Mouse (Mus musculus) stomach, embryonic 14.5 days (tissue): ENCODE measurements around the gene Ubtf. TPM values are rescaled to one million over a fixed set of nuclear protein-coding genes. Genes with fewer than 3 reads are reported as not detected.
"Not testable (repeated sequence)": the region's sequence is repeated elsewhere in the genome, so short reads cannot be mapped to it uniquely, and the experiment has no call there.

Experiments used
- ATAC-seq: fragments of 200-750 bp; cut with Nextera tagmentation; 2 replicates; pipeline ENCODE4 v1.8.0; 2017; ENCODE audit warnings: low read depth, moderate TSS enrichment; ENCODE audit not compliant: insufficient number of reproducible peaks, insufficient read depth, low FRiP score
- H3K27ac ChIP-seq: fragments of 300-500 bp; sonication (generic); 2 replicates; pipeline ENCODE4 v1.5.1; 2014; ENCODE audit warnings: mild to moderate bottlenecking, low read length, moderate library complexity, mixed read lengths
- H3K27me3 ChIP-seq: fragments of 300-500 bp; sonication (generic); 2 replicates; pipeline ENCODE4 v1.6.1; 2014; ENCODE audit warnings: low read length, control low read depth, mixed read lengths; ENCODE audit not compliant: control insufficient read depth, insufficient read depth
- H3K36me3 ChIP-seq: fragments of 300-500 bp; sonication (generic); 2 replicates; pipeline ENCODE4 v1.6.1; 2014; ENCODE audit warnings: mild to moderate bottlenecking, control low read depth, low read length, moderate library complexity, mixed read lengths; ENCODE audit not compliant: control insufficient read depth, insufficient read depth
- H3K4me1 ChIP-seq: fragments of 300-500 bp; sonication (generic); 2 replicates; pipeline ENCODE4 v1.6.1; 2014; ENCODE audit warnings: low read length, control low read depth, mixed read lengths; ENCODE audit not compliant: control insufficient read depth, insufficient read depth
- H3K4me2 ChIP-seq: fragments of 300-500 bp; sonication (generic); replicated peaks from 2 replicates; pipeline ENCODE4 v1.6.1; 2014; ENCODE audit warnings: low read depth, low read length, control low read depth
- H3K4me3 ChIP-seq: fragments of 300-500 bp; sonication (generic); 2 replicates; pipeline ENCODE4 v1.5.1; 2014; ENCODE audit warnings: low read depth, low read length, control low read depth
- H3K9ac ChIP-seq: fragments of 300-500 bp; sonication (generic); replicated peaks from 2 replicates; pipeline ENCODE4 v1.6.1; 2014; ENCODE audit warnings: low read depth, mild to moderate bottlenecking, control low read depth, low read length, moderate library complexity, mixed read lengths
- H3K9me3 ChIP-seq: fragments of 300-500 bp; sonication (generic); 2 replicates; pipeline ENCODE4 v1.6.1; 2016; ENCODE audit warnings: low read depth, low read length, control low read depth; ENCODE audit not compliant: control insufficient read depth
- WGBS: fragments of 180-500 bp; shearing (Covaris S2); extraction: QIAGEN DNeasy Blood & Tissue Kit; methylation state at CpG from one replicate; pipeline ENCODE4 v1.1.7; 2014; 5-methylcytosine and 5-hydroxymethylcytosine counted together
- polyA plus RNA-seq: library from polyadenylated mRNA; unstranded; fragments of >200 nt; fragmentation: Nextera tagmentation; extraction: Ambion mirVana; gene quantifications from 2 replicates; pipeline ENCODE4 v1.2.1, GENCODE M21; 2014

Gene Ubtf
- polyA plus RNA-seq, 1 experiment from 2014 or later: 77.3 TPM

GRCm38 (mm10) chr11:102280267-102280666 is 39.3 kb downstream of the Ubtf start:
- H3K4me2 ChIP-seq, H3K9me3 ChIP-seq, H3K4me1 ChIP-seq, H3K36me3 ChIP-seq, H3K27ac ChIP-seq, H3K27me3 ChIP-seq, H3K4me3 ChIP-seq, H3K9ac ChIP-seq, ATAC-seq: not testable (repeated sequence)
- 76% methylated on average over 6 of the region's 6 CpGs for WGBS

GRCm38 (mm10) chr11:102279595-102279994 is 39.9 kb downstream of the Ubtf start:
- Histone ChIP-seq H3K4me2 (no peak overlapping the region), H3K9ac (no peak overlapping the region), H3K9me3 (no peaks in the 10 kb centered on the region), H3K4me3 (no peak overlapping the region), H3K4me1 (no peaks in the 10 kb centered on the region), H3K27me3 (no peaks in the 10 kb centered on the region), H3K27ac (no peak overlapping the region), H3K36me3 (no peaks in the 10 kb centered on the region)
- WGBS: 92% methylated on average over 3 of the region's 3 CpGs
- ATAC-seq: no peak

- Histone ChIP-seq H3K27ac (no peak overlapping the region), H3K4me1 (no peaks in the 10 kb centered on the region), H3K36me3 (no peaks in the 10 kb centered on the region), H3K27me3 (no peaks in the 10 kb centered on the region), H3K9me3 (no peaks in the 10 kb centered on the region), H3K9ac (no peak overlapping the region), H3K4me2 (no peak overlapping the region), H3K4me3 (no peak overlapping the region)
- 65% methylated on average over 9 of the region's 12 CpGs for WGBS
- no peak for ATAC-seq
These were observed 41.8 kb downstream of the Ubtf start for GRCm38 (mm10) chr11:102277754-102278153.

GRCm38 (mm10) chr11:102276411-102276915 is 43.1 kb downstream of the Ubtf start:
- Histone ChIP-seq H3K4me2 (peak overlapping the region; percentile 76), H3K9ac (peak overlapping the region; percentile 45), H3K9me3 (no peaks in the 10 kb centered on the region), H3K4me3 (peak overlapping the region; percentile 32), H3K4me1 (no peaks in the 10 kb centered on the region), H3K27ac (no peak overlapping the region), H3K27me3 (no peaks in the 10 kb centered on the region), H3K36me3 (no peaks in the 10 kb centered on the region)
- 1% methylated on average over 33 of the region's 33 CpGs for WGBS
- peak; percentile 77 for ATAC-seq

GRCm38 (mm10) chr11:102268520-102269244 is 50.9 kb downstream of the Ubtf start, which contains the start of gene Asb16:
TSS of gene Asb16 (plus strand) at chr11:102268743.
- Histone ChIP-seq H3K4me2 (no peak within 1 kb of the TSS), H3K4me1 (no peaks in the 10 kb centered on the region; the same call in 1 of the 2 replicates), H3K36me3 (no peaks in the 10 kb centered on the region), H3K9me3 (no peaks in the 10 kb centered on the region), H3K27ac (no peak within 1 kb of the TSS), H3K4me3 (no peak within 1 kb of the TSS), H3K9ac (no peak within 1 kb of the TSS), H3K27me3 (no peaks in the 10 kb centered on the region)
- ATAC-seq: no peak
- WGBS: 81% methylated on average over 12 of the region's 12 CpGs

- 6% methylated on average over 11 of the region's 11 CpGs for WGBS
- Histone ChIP-seq H3K27ac (no peak overlapping the region), H3K9ac (no peak overlapping the region), H3K9me3 (no peaks in the 10 kb centered on the region), H3K4me3 (no peak overlapping the region), H3K27me3 (no peaks in the 10 kb centered on the region), H3K4me1 (no peaks in the 10 kb centered on the region; the same call in 1 of the 2 replicates), H3K36me3 (peaks cover 2% of the 10 kb centered on the region; the same call in 1 of the 2 replicates), H3K4me2 (no peak overlapping the region)
- peak; percentile 60; the same call in 1 of the 2 replicates for ATAC-seq
These were observed 52.1 kb downstream of the Ubtf start for GRCm38 (mm10) chr11:102267480-102267879.

- Histone ChIP-seq H3K36me3 (peaks cover 6% of the 10 kb centered on the region; the same call in 1 of the 2 replicates), H3K4me1 (no peaks in the 10 kb centered on the region; the same call in 1 of the 2 replicates), H3K4me2 (no peak overlapping the region), H3K9me3 (no peaks in the 10 kb centered on the region), H3K4me3 (no peak overlapping the region), H3K9ac (no peak overlapping the region), H3K27me3 (no peaks in the 10 kb centered on the region), H3K27ac (no peak overlapping the region)
- WGBS: 89% methylated on average over 8 of the region's 8 CpGs
- ATAC-seq: no peak
These were observed 52.7 kb downstream of the Ubtf start for GRCm38 (mm10) chr11:102266631-102267355.

- no peak overlapping the region for H3K27ac ChIP-seq
- no peak for ATAC-seq
- no peaks in the 10 kb centered on the region; the same call in 1 of the 2 replicates for H3K4me1 ChIP-seq
- no peaks in the 10 kb centered on the region for H3K27me3 ChIP-seq
- H3K9me3 ChIP-seq: no peaks in the 10 kb centered on the region
- H3K9ac ChIP-seq: no peak overlapping the region
- WGBS: 63% methylated on average over 14 of the region's 14 CpGs
- H3K4me2 ChIP-seq: no peak overlapping the region
- H3K36me3 ChIP-seq: peaks cover 9% of the 10 kb centered on the region
- no peak overlapping the region for H3K4me3 ChIP-seq
These were observed 53.7 kb downstream of the Ubtf start for GRCm38 (mm10) chr11:102265816-102266215.
